Mouse (Mus musculus) C2C12 (cell line): ENCODE data around the gene Faim. TPM values are rescaled to one million over a fixed set of nuclear protein-coding genes. Genes with fewer than 3 reads are reported as not detected.
A peak's percentile ranks its signal among the peaks of the same experiment; 100 is the strongest.

Experiments
- H3K27me3 ChIP-seq: one replicate; pipeline ENCODE4 v1.6.1; 2011; ENCODE audit not compliant: control insufficient read depth, insufficient read depth, insufficient read length
- H3K36me3 ChIP-seq: one replicate; pipeline ENCODE4 v1.6.1; 2011; ENCODE audit not compliant: control insufficient read depth, insufficient read depth
- H3K4me3 ChIP-seq: one replicate; pipeline ENCODE4 v1.5.1; 2011; ENCODE audit warnings: mild to moderate bottlenecking, control low read depth; ENCODE audit not compliant: poor library complexity, insufficient read depth, severe bottlenecking
- H3K79me2 ChIP-seq: one replicate; pipeline ENCODE4 v1.6.1; 2011; ENCODE audit not compliant: control insufficient read depth, insufficient read depth
- H3K79me3 ChIP-seq: one replicate; pipeline ENCODE4 v1.6.1; 2011; ENCODE audit warnings: low read depth, control low read depth
- H3ac ChIP-seq: one replicate; pipeline ENCODE3; 2011; ENCODE audit warnings: low read depth; ENCODE audit not compliant: control insufficient read depth, insufficient read length
- CEBPB ChIP-seq: IDR thresholded peaks from one replicate; pipeline ENCODE4 v1.6.1; 2011; ENCODE audit warnings: low read depth, mild to moderate bottlenecking, control low read depth, moderate library complexity
- CTCF ChIP-seq: IDR thresholded peaks from one replicate; pipeline ENCODE4 v1.5.1; 2011; ENCODE audit not compliant: control insufficient read depth, insufficient read depth, insufficient read length
- FOSL1 ChIP-seq: IDR thresholded peaks from one replicate; pipeline ENCODE4 v1.8.0; 2011; ENCODE audit warnings: mild to moderate bottlenecking, low read length; ENCODE audit not compliant: poor library complexity, insufficient read depth, severe bottlenecking
- MAX ChIP-seq: IDR thresholded peaks from one replicate; pipeline ENCODE4 v1.6.1; 2011; ENCODE audit warnings: mild to moderate bottlenecking, control low read depth
- MYOD1 ChIP-seq: IDR thresholded peaks from one replicate; pipeline ENCODE4 v1.6.1; 2011; ENCODE audit warnings: low read depth; ENCODE audit not compliant: control insufficient read depth, insufficient read length
- MYOG ChIP-seq: IDR thresholded peaks from one replicate; pipeline ENCODE4 v1.6.1; 2011; ENCODE audit not compliant: control insufficient read depth, insufficient read length; ENCODE audit errors: extremely low read depth
- USF1 ChIP-seq: IDR thresholded peaks from one replicate; pipeline ENCODE4 v1.6.1; 2011; ENCODE audit warnings: low read depth, mild to moderate bottlenecking, control low read depth, moderate library complexity
- polyA plus RNA-seq: library from polyadenylated mRNA; unstranded; fragments of >200 nt; fragmentation: generic; extraction: Trizol; gene quantifications from one replicate; pipeline ENCODE4 v1.2.1, GENCODE M21; 2012; ENCODE audit warnings: missing spikeins

Faim gene
- polyA plus RNA-seq, 1 experiment, result 22.1 TPM

DNA sequence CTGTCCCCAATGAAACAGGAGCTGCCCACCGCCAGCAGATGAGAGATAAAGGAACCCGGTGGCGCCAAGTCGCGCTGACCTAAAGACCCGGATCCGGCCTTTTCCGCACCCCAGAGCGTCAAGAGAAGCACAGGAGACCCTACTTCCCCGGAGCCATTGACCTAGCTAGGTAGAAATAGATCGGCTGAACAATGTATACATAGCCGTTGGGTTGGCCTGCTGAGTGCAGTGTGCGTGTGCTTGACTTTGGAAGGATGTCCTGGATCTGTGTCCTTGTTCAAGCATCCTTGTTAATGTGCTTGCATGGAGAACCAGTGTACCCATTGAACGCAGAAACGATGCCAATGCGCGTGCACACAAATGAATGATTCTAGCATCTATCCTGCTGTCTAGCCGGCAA, 22.5 kb upstream of the Faim start:
- Histone ChIP-seq H3ac (no peak overlapping the region), H3K79me2 (no peaks in the 10 kb centered on the region), H3K27me3 (peaks cover 68% of the 10 kb centered on the region), H3K4me3 (no peak overlapping the region), H3K36me3 (no peaks in the 10 kb centered on the region), H3K79me3 (no peaks in the 10 kb centered on the region)
- no peak for TF ChIP-seq MYOD1
- no peak for TF ChIP-seq CTCF
- TF ChIP-seq MAX, result no peak
- TF ChIP-seq CEBPB, result no peak
- no peak for TF ChIP-seq USF1
- no peak for TF ChIP-seq FOSL1
- no peak for TF ChIP-seq MYOG

DNA sequence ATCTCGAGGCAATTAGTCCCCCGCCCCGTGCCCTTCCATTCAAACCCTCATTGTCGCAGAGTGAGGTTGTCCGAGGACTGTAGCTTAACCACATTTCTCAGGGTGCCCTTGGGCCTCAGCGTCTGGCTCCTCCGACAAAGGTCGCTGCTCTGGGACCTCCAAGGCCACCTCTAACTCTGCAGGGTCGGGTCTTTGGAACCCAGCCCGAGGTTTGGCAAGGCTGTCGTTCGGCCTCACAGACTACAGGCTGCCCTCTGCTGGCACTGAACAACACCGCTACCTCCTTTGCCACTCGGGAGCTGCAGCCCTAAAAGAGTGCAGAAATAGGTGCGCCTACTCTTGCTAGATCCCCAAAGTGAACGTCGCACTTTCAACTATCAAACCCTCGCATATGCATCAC, 21.1 kb upstream of the Faim start:
- Histone ChIP-seq H3K36me3 (no peaks in the 10 kb centered on the region), H3ac (no peak overlapping the region), H3K79me2 (no peaks in the 10 kb centered on the region), H3K4me3 (no peak overlapping the region), H3K27me3 (peaks cover 54% of the 10 kb centered on the region), H3K79me3 (no peaks in the 10 kb centered on the region)
- TF ChIP-seq FOSL1 (no peak), CTCF (peak; percentile 15), MYOD1 (no peak)

DNA sequence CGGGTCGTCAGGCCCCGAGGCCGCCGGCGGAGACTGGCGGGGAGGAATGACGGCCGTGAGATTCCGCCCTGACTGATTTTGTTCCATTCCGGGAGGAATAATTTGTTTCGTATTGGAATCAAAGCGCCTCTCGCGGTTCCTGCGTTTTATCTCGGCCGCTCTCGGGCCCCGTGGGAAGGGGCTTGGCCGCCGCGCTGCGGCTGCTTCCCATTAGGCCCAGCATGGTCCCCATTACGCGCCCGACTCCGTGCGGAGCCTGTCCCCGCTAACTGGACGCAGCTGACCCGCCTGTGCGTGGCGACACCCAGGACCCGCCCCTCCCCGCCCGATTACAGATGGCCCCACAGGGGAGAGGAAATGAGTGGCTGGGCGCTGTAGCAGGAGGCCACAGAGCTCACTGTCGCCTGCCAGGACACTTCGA, 13.1 kb upstream of the Faim start:
- TF ChIP-seq MYOD1 (no peak), MYOG (no peak), CTCF (no peak), CEBPB (no peak), MAX (no peak), FOSL1 (no peak), USF1 (no peak)
- Histone ChIP-seq H3ac (peak overlapping the region; percentile 44), H3K79me2 (no peaks in the 10 kb centered on the region), H3K36me3 (no peaks in the 10 kb centered on the region), H3K79me3 (no peaks in the 10 kb centered on the region), H3K27me3 (peaks cover 26% of the 10 kb centered on the region), H3K4me3 (no peak overlapping the region)

DNA sequence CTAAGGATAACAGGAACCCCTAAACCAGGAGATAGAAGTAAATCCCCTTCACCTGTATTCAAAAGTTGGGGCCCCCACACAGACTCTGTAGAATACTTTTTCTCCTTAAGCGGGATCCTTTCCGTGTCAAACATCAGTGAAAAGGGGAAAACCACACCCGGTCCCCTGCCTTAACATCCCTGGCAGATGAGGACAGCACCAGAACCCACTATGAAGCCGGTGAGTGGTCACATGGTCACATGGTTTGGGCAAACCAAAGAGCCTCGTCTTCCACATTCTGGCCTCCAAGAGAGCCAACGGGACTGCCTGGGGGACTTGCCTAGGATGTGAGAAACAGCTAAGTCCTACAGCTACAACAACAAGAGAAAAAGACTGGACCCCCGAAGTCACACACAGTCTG, 12.6 kb upstream of the Faim start:
- H3K79me2 ChIP-seq, result no peaks in the 10 kb centered on the region
- no peak overlapping the region for H3K4me3 ChIP-seq
- TF ChIP-seq MYOD1, result no peak
- TF ChIP-seq MAX, result no peak
- TF ChIP-seq MYOG, result no peak
- TF ChIP-seq USF1, result no peak
- no peak for TF ChIP-seq CEBPB
- no peak for TF ChIP-seq FOSL1
- no peak for TF ChIP-seq CTCF
- H3K27me3 ChIP-seq, result peaks cover 26% of the 10 kb centered on the region
- no peaks in the 10 kb centered on the region for H3K79me3 ChIP-seq
- H3K36me3 ChIP-seq, result no peaks in the 10 kb centered on the region
- no peak overlapping the region for H3ac ChIP-seq

DNA sequence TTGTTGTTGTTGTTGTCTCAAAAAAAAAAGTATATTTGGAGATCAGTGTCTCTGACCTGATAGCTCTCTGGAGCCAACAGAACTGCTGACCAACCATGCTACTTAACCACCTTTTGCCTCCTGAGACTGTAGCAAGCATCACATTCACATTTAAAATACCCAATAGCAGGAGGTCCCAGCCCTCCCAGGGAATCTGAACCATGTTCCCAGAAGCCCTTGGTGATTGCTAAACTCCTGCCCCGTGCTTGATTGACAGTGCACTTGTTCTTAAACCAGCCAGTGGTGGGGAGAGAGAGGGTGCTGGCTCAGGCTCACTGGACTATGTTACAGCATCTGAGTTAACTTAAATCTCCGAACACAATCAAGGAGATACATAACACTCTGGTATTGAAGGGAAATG, 11.3 kb upstream of the Faim start:
- no peak for TF ChIP-seq MAX
- TF ChIP-seq USF1, result no peak
- no peak for TF ChIP-seq FOSL1
- TF ChIP-seq MYOD1, result no peak
- TF ChIP-seq MYOG, result no peak
- no peak for TF ChIP-seq CTCF
- no peak for TF ChIP-seq CEBPB
- peaks cover 26% of the 10 kb centered on the region for H3K27me3 ChIP-seq
- no peak overlapping the region for H3K4me3 ChIP-seq
- H3K79me3 ChIP-seq, result no peaks in the 10 kb centered on the region
- H3ac ChIP-seq, result no peak overlapping the region
- no peaks in the 10 kb centered on the region for H3K36me3 ChIP-seq
- H3K79me2 ChIP-seq, result no peaks in the 10 kb centered on the region

DNA sequence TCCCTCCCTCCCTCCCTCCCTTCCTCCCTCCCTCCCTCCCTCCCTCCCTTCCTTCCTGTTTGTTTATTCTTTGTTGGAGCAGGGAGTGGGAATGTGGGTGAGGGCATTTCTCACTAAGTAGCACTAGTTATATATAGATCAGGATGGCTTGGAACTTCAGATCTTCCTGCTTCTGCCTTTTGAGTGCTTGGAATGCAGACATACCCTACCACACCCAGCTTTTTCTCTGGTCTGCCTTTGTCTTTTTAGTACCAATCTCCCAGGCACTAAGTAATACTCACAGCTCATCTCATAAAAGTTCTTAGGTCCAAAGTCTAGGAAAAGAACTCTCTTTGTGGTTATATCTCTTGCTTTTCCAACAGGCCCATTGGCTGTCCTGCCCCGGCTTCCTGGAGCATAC, 10.1 kb upstream of the Faim start:
- peaks cover 21% of the 10 kb centered on the region for H3K27me3 ChIP-seq
- H3K4me3 ChIP-seq, result no peak overlapping the region
- no peaks in the 10 kb centered on the region for H3K36me3 ChIP-seq
- TF ChIP-seq USF1, result no peak
- H3ac ChIP-seq, result no peak overlapping the region
- H3K79me2 ChIP-seq, result no peaks in the 10 kb centered on the region
- H3K79me3 ChIP-seq, result no peaks in the 10 kb centered on the region
